Mouse (Mus musculus) B cell, adult 2 months (primary cell): ENCODE results near the gene Alox15.

Experiments used
- DNase-seq, 2 experiments: peaks; one replicate each; pipeline ENCODE4 v3.0.0; 2022

Alox15 gene

DNA sequence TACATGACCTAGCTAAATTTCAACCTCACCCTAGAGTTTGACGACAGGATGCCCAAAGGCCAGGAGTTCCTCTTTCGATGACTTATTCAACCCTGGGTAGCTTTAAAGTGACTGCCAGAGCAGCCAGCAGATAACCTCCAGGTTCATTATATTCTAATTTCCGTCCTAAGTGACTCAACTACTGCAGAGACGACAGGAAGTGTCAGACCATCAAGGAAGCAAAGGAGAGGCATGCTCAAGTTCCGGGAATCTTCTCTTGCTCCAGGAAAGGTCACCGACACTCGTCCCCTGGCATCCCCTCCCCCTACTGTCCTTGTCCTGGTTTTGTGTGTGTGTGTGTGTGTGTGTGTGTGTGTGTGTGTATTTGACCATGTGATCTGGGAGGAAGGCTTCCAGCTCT lies 45.7 kb downstream of the Alox15 start:
- DNase-seq: peak; percentile 46 to 48

DNA sequence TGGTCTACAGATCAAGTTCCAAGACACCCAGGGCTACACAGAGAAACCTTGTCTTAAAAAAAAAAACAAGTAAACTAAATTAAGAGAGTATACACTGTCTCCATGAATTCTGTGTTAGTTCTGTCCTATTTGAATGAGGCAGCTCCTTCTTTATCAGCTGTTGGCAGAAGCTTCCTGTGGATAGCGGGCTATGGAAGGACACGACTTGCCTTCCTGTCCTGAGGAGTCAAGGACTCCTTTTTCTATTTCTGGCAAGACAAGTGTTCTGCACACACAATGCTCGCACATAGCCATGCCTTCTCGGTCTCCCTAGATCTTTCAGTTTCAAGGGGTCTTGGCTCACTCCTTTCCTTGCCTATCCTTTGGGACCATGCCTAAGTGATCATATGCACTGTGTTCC lies 49.5 kb downstream of the Alox15 start:
- no peak for DNase-seq

DNA sequence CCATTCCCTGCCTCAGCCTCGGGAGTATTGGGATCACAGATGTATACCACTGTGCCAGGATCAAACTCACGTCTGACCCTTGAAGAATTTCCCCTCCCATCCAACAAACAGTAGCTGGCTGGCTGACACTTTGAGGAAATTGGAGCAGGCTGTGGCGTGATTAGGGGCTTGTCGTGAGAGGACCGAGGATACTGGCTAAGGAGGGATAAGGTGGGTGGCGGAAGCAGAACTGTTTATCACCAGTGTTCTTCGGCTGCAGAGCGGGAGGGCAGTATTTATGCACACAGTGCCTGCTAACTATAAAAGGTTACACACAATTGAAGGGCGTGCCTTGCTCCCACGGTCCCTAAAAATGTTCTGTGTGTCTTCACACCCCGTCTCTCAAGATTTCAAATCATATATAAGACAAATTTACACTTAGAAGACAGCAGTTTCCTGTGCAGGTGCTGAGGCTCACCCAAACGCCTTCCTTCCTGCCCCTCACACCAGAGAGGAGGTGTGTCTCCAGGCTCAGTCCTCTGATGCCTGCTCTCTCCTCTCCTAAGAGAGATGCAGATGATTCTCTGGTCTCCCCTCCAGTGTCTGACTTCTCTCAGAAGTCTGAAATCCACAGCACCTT lies 53.9 kb downstream of the Alox15 start:
- peak in 1 of 2 experiments; percentile 21 for DNase-seq

- DNase-seq: no peak
Measured at GRCm38 (mm10) chr11:70297405-70297804, 54.4 kb downstream of the Alox15 start.
